Mouse (Mus musculus): ENCODE data around the gene Prkn. TPM values are rescaled to one million over a fixed set of nuclear protein-coding genes. Genes with fewer than 3 reads are reported as not detected.

Prkn gene
- total and polyA plus RNA-seq, 2 experiments from 2014 or later = 9.0 to 9.4 TPM

GRCm38 (mm10) chr17:11751251-11751650 lies 911.1 kb downstream of the Prkn start:
- no peak for DNase-seq (ENCODE audit: low spot score)
- Histone ChIP-seq H3K36me3 (ENCODE audit: insufficient read depth, low read length) (no peaks in the 10 kb centered on the region), H3K4me1 (ENCODE audit: insufficient read depth, low read length) (no peaks in the 10 kb centered on the region), H3K27ac (ENCODE audit: low read depth, low read length) (no peak overlapping the region), H3K9ac (replicated peaks; ENCODE audit: low read length, poor library complexity, severe bottlenecking) (no peak overlapping the region), H3K4me3 (ENCODE audit: low read depth, low read length) (no peak overlapping the region), H3K9me3 (ENCODE audit: low read length) (no peaks in the 10 kb centered on the region), H3K4me2 (ENCODE audit: low read depth, low read length, poor library complexity, severe bottlenecking) (no peak overlapping the region), H3K27me3 (ENCODE audit: insufficient read depth, low read length) (no peaks in the 10 kb centered on the region)
- no peak for TF ChIP-seq CTCF (IDR thresholded peaks at IDR 0.05)
- WGBS = 86% methylated on average over 2 of the region's 2 CpGs
- ATAC-seq (ENCODE audit: low FRiP score) = no peak

DNA sequence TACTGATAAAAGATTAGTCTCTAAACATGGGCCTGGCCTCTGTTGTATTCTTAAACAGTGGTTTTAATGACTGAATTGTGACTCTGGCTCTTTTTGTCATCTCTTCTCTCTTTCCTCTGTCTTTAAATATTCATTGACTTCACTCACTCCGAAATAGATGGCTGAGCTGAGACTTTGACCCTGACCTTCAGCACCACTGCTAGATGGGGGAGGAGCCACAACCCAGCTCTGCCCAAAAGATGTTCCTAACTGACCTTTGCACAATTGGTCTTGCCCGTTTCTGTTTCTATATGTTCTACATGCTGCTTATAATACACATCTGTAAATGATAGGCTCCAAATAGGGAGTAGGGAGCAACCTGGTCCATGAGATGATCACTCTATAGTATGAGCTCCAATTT lies 912.5 kb downstream of the Prkn start:
- Histone ChIP-seq H3K27ac (ENCODE audit: low read depth, low read length) (no peak overlapping the region), H3K4me2 (ENCODE audit: low read depth, low read length, poor library complexity, severe bottlenecking) (no peak overlapping the region), H3K9ac (replicated peaks; ENCODE audit: low read length, poor library complexity, severe bottlenecking) (no peak overlapping the region), H3K4me1 (ENCODE audit: insufficient read depth, low read length) (no peaks in the 10 kb centered on the region), H3K9me3 (ENCODE audit: low read length) (no peaks in the 10 kb centered on the region), H3K4me3 (ENCODE audit: low read depth, low read length) (no peak overlapping the region), H3K36me3 (ENCODE audit: insufficient read depth, low read length) (no peaks in the 10 kb centered on the region), H3K27me3 (ENCODE audit: insufficient read depth, low read length) (no peaks in the 10 kb centered on the region)
- 56% methylated on average over 2 of the region's 2 CpGs for WGBS
- TF ChIP-seq CTCF (IDR thresholded peaks at IDR 0.05) = no peak
- no peak for ATAC-seq (ENCODE audit: low FRiP score)
- DNase-seq (ENCODE audit: low spot score) = no peak

DNA sequence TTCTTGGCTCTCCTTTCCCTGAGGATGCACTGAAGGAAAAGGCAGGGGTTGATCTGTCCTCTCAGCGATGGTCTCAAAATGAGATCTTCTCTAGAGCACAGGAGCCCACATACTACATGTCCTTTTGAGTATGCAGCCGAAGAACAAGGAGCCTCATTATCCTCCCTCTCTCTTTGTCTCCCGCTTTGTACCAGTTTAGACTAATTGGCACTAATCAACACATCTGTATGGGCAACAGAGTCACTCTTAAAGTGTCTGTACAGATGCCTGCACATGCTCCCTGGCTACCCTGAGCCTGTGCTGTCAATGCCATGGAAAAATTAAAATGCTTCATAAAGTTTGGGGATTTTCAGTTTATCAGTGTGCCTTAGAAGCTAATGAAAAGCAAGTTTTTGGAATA lies 924.9 kb downstream of the Prkn start:
- Histone ChIP-seq H3K27me3 (ENCODE audit: insufficient read depth, low read length) (no peaks in the 10 kb centered on the region), H3K4me3 (ENCODE audit: low read depth, low read length) (no peak overlapping the region), H3K4me1 (ENCODE audit: insufficient read depth, low read length) (no peaks in the 10 kb centered on the region; the same call in 1 of the 2 replicates), H3K4me2 (ENCODE audit: low read depth, low read length, poor library complexity, severe bottlenecking) (no peak overlapping the region), H3K36me3 (ENCODE audit: insufficient read depth, low read length) (no peaks in the 10 kb centered on the region), H3K9ac (replicated peaks; ENCODE audit: low read length, poor library complexity, severe bottlenecking) (no peak overlapping the region), H3K9me3 (ENCODE audit: low read length) (no peaks in the 10 kb centered on the region), H3K27ac (ENCODE audit: low read depth, low read length) (no peak overlapping the region)
- no peak for TF ChIP-seq CTCF (IDR thresholded peaks at IDR 0.05)
- ATAC-seq (ENCODE audit: low FRiP score) (no peak), DNase-seq (ENCODE audit: low spot score) (no peak)
- WGBS = 53% methylated on average over 3 of the region's 3 CpGs

GRCm38 (mm10) chr17:11765581-11765980 lies 925.4 kb downstream of the Prkn start:
- Histone ChIP-seq H3K9ac (replicated peaks; ENCODE audit: low read length, poor library complexity, severe bottlenecking) (no peak overlapping the region), H3K9me3 (ENCODE audit: low read length) (no peaks in the 10 kb centered on the region), H3K4me2 (ENCODE audit: low read depth, low read length, poor library complexity, severe bottlenecking) (no peak overlapping the region), H3K4me1 (ENCODE audit: insufficient read depth, low read length) (no peaks in the 10 kb centered on the region; the same call in 1 of the 2 replicates), H3K36me3 (ENCODE audit: insufficient read depth, low read length) (no peaks in the 10 kb centered on the region), H3K27ac (ENCODE audit: low read depth, low read length) (no peak overlapping the region), H3K27me3 (ENCODE audit: insufficient read depth, low read length) (no peaks in the 10 kb centered on the region), H3K4me3 (ENCODE audit: low read depth, low read length) (no peak overlapping the region)
- TF ChIP-seq CTCF (IDR thresholded peaks at IDR 0.05) = no peak
- DNase-seq (ENCODE audit: low spot score) (no peak), ATAC-seq (ENCODE audit: low FRiP score) (no peak)
- 12% methylated on average over 2 of the region's 2 CpGs for WGBS

GRCm38 (mm10) chr17:11767301-11767700 lies 927.1 kb downstream of the Prkn start:
- Histone ChIP-seq H3K27ac (ENCODE audit: low read depth, low read length) (no peak overlapping the region), H3K4me3 (ENCODE audit: low read depth, low read length) (no peak overlapping the region), H3K9ac (replicated peaks; ENCODE audit: low read length, poor library complexity, severe bottlenecking) (no peak overlapping the region), H3K27me3 (ENCODE audit: insufficient read depth, low read length) (no peaks in the 10 kb centered on the region), H3K4me1 (ENCODE audit: insufficient read depth, low read length) (no peaks in the 10 kb centered on the region; the same call in 1 of the 2 replicates), H3K9me3 (ENCODE audit: low read length) (no peaks in the 10 kb centered on the region), H3K36me3 (ENCODE audit: insufficient read depth, low read length) (no peaks in the 10 kb centered on the region), H3K4me2 (ENCODE audit: low read depth, low read length, poor library complexity, severe bottlenecking) (no peak overlapping the region)
- TF ChIP-seq CTCF (IDR thresholded peaks at IDR 0.05) = no peak
- ATAC-seq (ENCODE audit: low FRiP score) (no peak), DNase-seq (ENCODE audit: low spot score) (no peak)
- 86% methylated on average over 4 of the region's 4 CpGs for WGBS

GRCm38 (mm10) chr17:11768345-11768744 lies 928.2 kb downstream of the Prkn start:
- no peak for TF ChIP-seq CTCF (IDR thresholded peaks at IDR 0.05)

More at GRCm38 (mm10) chr17:11768345-11768744, 928.2 kb downstream of the Prkn start:
- Histone ChIP-seq H3K4me3 (ENCODE audit: low read depth, low read length) (no peak overlapping the region), H3K4me1 (ENCODE audit: insufficient read depth, low read length) (no peaks in the 10 kb centered on the region; the same call in 1 of the 2 replicates), H3K4me2 (ENCODE audit: low read depth, low read length, poor library complexity, severe bottlenecking) (no peak overlapping the region), H3K27ac (ENCODE audit: low read depth, low read length) (no peak overlapping the region), H3K9me3 (ENCODE audit: low read length) (no peaks in the 10 kb centered on the region), H3K36me3 (ENCODE audit: insufficient read depth, low read length) (no peaks in the 10 kb centered on the region), H3K27me3 (ENCODE audit: insufficient read depth, low read length) (no peaks in the 10 kb centered on the region), H3K9ac (replicated peaks; ENCODE audit: low read length, poor library complexity, severe bottlenecking) (no peak overlapping the region)
- DNase-seq (ENCODE audit: low spot score) (no peak), ATAC-seq (ENCODE audit: low FRiP score) (no peak)
- 88% methylated on average over 4 of the region's 4 CpGs for WGBS
